Mouse (Mus musculus): ENCODE measurements around the gene Cmc4.

Cmc4 gene

GRCm38 (mm10) chrX:75415936-75416785 lies at the start of gene Cmc4, which contains the start of the genes Mtcp1 and Brcc3:
Gene Cmc4 (minus strand): TSS chrX:75416584.
Gene Mtcp1 (minus strand): TSS chrX:75416588.
Gene Brcc3 (plus strand): TSS chrX:75416628.
- DNase-seq: peak; percentile 94

GRCm38 (mm10) chrX:75454597-75454996 lies 38.2 kb upstream of the Cmc4 start:
- no peak for DNase-seq

DNA sequence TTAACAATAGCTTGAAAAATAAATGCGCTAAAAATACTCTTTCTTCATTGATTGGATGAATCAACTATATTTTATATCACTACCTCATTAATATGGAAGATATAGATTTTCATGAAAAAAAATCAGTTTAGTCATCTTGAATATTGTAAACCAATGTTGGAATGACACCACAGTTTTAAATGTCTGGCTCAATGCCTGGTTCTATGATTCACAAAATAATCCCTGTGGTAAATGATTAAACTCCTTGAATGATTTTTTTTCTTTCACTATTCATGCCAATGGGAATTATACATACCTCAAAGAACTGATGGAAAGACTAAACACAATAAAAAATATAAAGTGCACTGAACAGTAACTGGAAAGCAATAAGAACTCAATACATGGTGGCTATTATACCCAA lies 6.7 kb downstream of the Cmc4 start:
- DNase-seq: no peak

DNA sequence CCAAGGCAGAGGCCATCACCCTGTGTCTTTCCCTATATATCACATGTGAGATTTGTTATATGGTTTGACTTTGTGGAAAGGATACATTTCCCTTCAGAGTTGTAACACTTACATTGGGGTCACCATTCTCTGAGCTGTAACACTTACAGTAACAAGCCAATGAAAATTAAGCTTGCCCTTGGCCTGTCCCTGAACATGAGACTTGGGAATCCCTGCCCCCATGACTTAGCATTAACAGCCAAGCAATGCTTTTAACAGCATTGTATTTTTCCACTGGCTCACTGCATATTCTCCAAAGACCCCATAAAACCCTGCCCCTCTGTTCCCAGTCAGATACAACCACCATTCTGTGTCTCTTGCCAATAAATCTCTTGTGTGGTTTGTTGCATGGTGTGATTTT lies 13.0 kb downstream of the Cmc4 start:
- no peak for DNase-seq

- no peak for DNase-seq
These were observed 13.7 kb downstream of the Cmc4 start for GRCm38 (mm10) chrX:75402668-75403067.

GRCm38 (mm10) chrX:75399471-75399870 lies 16.9 kb downstream of the Cmc4 start:
- no peak for DNase-seq

GRCm38 (mm10) chrX:75382195-75382771 lies 34.1 kb downstream of the Cmc4 start, which contains the start of the genes Fundc2 and F8:
Gene Fundc2 (plus strand): TSS chrX:75382399.
Gene F8 (minus strand): TSS chrX:75382615.
- DNase-seq: peak; percentile 83

- DNase-seq: peak; percentile 5
These were observed 34.7 kb downstream of the Cmc4 start for GRCm38 (mm10) chrX:75381699-75382098.

GRCm38 (mm10) chrX:75381176-75381575 lies 35.2 kb downstream of the Cmc4 start:
- no peak for DNase-seq

- DNase-seq: no peak
These were observed 39.6 kb downstream of the Cmc4 start for GRCm38 (mm10) chrX:75376815-75377214.

- DNase-seq: no peak
These were observed 43.5 kb downstream of the Cmc4 start for GRCm38 (mm10) chrX:75372666-75373425.

DNA sequence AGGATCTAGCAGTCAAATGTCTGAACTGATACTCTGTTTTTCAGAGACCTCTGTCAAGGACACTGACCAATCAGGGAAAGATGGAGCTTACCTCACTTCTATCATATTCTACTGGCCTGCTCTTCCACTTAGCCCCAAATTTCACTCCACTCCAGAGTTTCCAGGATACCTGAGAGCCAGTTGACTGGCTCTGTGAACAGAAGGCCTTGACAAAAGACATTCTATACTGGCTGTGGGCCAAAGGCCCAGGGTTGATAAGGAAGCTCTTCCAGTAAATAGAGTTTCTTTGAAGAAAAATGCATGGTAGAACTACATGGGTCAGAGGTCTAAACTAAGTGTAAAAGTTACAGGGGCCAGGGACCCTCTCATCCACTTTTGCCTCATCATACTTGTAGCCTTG lies 46.2 kb downstream of the Cmc4 start:
- DNase-seq: no peak
